Mouse (Mus musculus) heart, embryonic 13.5 days (tissue): ENCODE measurements at regions not wholly inside any gene's neighbourhood (a gene's known extent, or its start where the extent isn't known, plus 50 kb on each side); places are given as distances from the start of the nearest gene placed in this dataset.

Experiments used
- ATAC-seq: fragments of 200-750 bp; cut with Nextera tagmentation; 2 replicates; pipeline ENCODE4 v1.8.0; 2017; ENCODE audit warnings: moderate TSS enrichment; ENCODE audit not compliant: insufficient number of reproducible peaks, low FRiP score, low TSS enrichment; ENCODE audit errors: extremely low read depth
- H3K27ac ChIP-seq: fragments of 300-500 bp; sonication (generic); replicated peaks from 2 replicates; pipeline ENCODE4 v1.5.1; 2015; ENCODE audit warnings: moderate library complexity, mild to moderate bottlenecking, inconsistent platforms
- H3K27me3 ChIP-seq: fragments of 300-500 bp; sonication (generic); replicated peaks from 2 replicates; pipeline ENCODE4 v1.6.1; 2015; ENCODE audit warnings: mild to moderate bottlenecking, inconsistent platforms
- H3K36me3 ChIP-seq: fragments of 300-500 bp; sonication (generic); 2 replicates; pipeline ENCODE4 v1.6.1; 2015; ENCODE audit warnings: mild to moderate bottlenecking, inconsistent platforms
- H3K4me1 ChIP-seq: fragments of 300-500 bp; sonication (generic); 2 replicates; pipeline ENCODE4 v1.6.1; 2015; ENCODE audit warnings: inconsistent platforms
- H3K4me2 ChIP-seq: fragments of 300-500 bp; sonication (generic); 2 replicates; pipeline ENCODE4 v1.6.1; 2015; ENCODE audit warnings: inconsistent platforms, mild to moderate bottlenecking, moderate library complexity
- H3K4me3 ChIP-seq: fragments of 300-500 bp; sonication (generic); 2 replicates; pipeline ENCODE4 v1.5.1; 2015; ENCODE audit warnings: moderate library complexity, mild to moderate bottlenecking, inconsistent platforms
- H3K9ac ChIP-seq: fragments of 300-500 bp; sonication (generic); 2 replicates; pipeline ENCODE4 v1.6.1; 2015; ENCODE audit warnings: inconsistent platforms, mild to moderate bottlenecking, moderate library complexity
- H3K9me3 ChIP-seq: fragments of 300-500 bp; sonication (generic); 2 replicates; pipeline ENCODE4 v1.6.1; 2016; ENCODE audit warnings: inconsistent platforms
- WGBS: fragments of 180-500 bp; shearing (Covaris S2); methylation state at CpG from one replicate; pipeline ENCODE4 v1.1.7; 2015; ENCODE audit warnings: mixed read lengths; 5-methylcytosine and 5-hydroxymethylcytosine counted together

- Histone ChIP-seq H3K9ac (no peak overlapping the region), H3K4me2 (no peak overlapping the region), H3K4me3 (no peak overlapping the region), H3K4me1 (peaks cover 5% of the 10 kb centered on the region), H3K27ac (no peak overlapping the region), H3K9me3 (no peaks in the 10 kb centered on the region), H3K27me3 (no peaks in the 10 kb centered on the region), H3K36me3 (no peaks in the 10 kb centered on the region)
- ATAC-seq = no peak
- WGBS = 21% methylated on average over 3 of the region's 3 CpGs
Measured at GRCm38 (mm10) chr5:29870537-29870936, 134.8 kb upstream of the Gm5129 start.

DNA sequence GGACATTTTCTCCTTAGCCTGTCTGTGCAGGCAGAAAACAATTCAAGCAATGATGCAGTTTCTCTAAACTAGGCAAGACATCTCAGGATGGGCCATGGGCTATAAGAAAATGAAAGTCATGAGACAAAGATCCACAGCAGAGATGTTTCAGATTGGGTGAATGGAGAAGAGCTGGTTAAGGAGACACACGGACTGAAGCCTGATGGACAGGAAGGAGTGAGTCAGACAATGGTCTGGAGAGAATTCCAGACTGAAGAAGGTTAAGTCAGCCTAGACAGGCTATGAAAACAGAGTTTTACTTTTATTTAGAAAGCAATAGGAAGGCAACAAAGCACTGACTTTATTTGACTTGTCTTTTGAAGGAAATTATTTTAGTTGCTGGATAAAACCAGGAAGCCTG is 137.5 kb upstream of the Il6 start:
- no peak overlapping the region for H3K9ac ChIP-seq
- H3K27ac ChIP-seq = no peak overlapping the region
- H3K4me3 ChIP-seq = no peak overlapping the region
- no peaks in the 10 kb centered on the region for H3K36me3 ChIP-seq
- no peak overlapping the region for H3K4me2 ChIP-seq
- no peaks in the 10 kb centered on the region for H3K27me3 ChIP-seq
- peaks cover 3% of the 10 kb centered on the region for H3K4me1 ChIP-seq
- 35% methylated on average over 1 of the region's 1 CpGs for WGBS
- no peaks in the 10 kb centered on the region for H3K9me3 ChIP-seq
- ATAC-seq = no peak

GRCm38 (mm10) chr5:29887267-29887841 is 125.6 kb upstream of the Il6 start:
- 34% methylated on average over 4 of the region's 4 CpGs for WGBS
- peak; percentile 8; the same call in 1 of the 2 replicates for ATAC-seq
- H3K9me3 ChIP-seq = no peaks in the 10 kb centered on the region

DNA sequence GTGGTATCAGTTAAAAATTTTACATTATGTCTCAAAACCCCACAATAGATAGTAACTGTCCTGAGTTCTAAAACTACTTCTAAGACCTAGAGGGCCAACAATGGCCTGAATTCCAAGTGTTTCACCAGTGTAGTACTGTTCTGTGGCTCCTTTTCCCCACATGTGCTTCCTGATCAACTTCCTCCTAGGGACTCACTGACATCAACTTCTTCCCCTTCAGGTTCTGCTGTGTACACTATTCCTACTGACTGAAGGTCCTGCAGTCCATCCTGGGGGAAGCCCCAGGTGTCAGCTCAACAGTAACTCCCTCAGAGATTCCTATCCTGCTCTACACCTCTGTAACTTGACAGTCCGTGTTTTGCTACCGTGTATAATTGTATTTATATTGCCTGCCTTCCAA is 120.6 kb upstream of the Il6 start:
- 70% methylated on average over 2 of the region's 2 CpGs for WGBS
- Histone ChIP-seq H3K27me3 (no peaks in the 10 kb centered on the region), H3K9ac (no peak overlapping the region), H3K4me2 (no peak overlapping the region), H3K4me3 (no peak overlapping the region), H3K4me1 (peaks cover 45% of the 10 kb centered on the region), H3K9me3 (no peaks in the 10 kb centered on the region), H3K36me3 (no peaks in the 10 kb centered on the region), H3K27ac (no peak overlapping the region)
- ATAC-seq = no peak

More at GRCm38 (mm10) chr5:29887267-29887841, 125.6 kb upstream of the Il6 start:
- no peak overlapping the region for H3K4me2 ChIP-seq
- no peak overlapping the region for H3K9ac ChIP-seq
- H3K4me3 ChIP-seq = no peak overlapping the region
- peaks cover 18% of the 10 kb centered on the region for H3K4me1 ChIP-seq
- no peaks in the 10 kb centered on the region for H3K27me3 ChIP-seq
- H3K27ac ChIP-seq = peak overlapping the region; percentile 61
- H3K36me3 ChIP-seq = no peaks in the 10 kb centered on the region

- Histone ChIP-seq H3K27me3 (no peaks in the 10 kb centered on the region), H3K9ac (no peak overlapping the region), H3K27ac (no peak overlapping the region), H3K4me2 (no peak overlapping the region), H3K4me1 (peaks cover 40% of the 10 kb centered on the region), H3K4me3 (no peak overlapping the region), H3K36me3 (no peaks in the 10 kb centered on the region), H3K9me3 (no peaks in the 10 kb centered on the region)
- WGBS = 73% methylated on average over 2 of the region's 2 CpGs
- no peak for ATAC-seq
Measured at GRCm38 (mm10) chr5:29892861-29893260, 120.1 kb upstream of the Il6 start.

DNA sequence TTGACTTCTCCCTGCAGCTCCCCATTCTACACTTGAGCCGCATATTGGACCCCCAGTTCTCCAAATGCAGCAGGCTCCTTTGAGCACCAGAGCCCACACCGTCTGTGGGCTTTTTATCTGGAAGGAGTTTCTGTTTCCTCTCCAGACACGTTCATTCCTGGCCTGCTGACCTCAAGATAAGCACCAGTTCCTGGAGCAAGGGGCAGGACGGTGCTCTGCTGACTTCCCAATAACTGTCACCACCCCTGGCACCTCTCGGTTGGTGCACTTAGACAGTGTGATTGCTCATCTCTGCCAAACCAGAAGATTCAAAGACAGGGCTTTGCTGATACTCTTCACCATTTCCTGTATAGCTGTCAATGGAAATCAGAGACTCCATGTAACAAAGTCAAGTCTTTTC is 119.1 kb upstream of the Il6 start:
- H3K4me1 ChIP-seq = peaks cover 34% of the 10 kb centered on the region
- no peak overlapping the region for H3K27ac ChIP-seq
- 9% methylated on average over 5 of the region's 5 CpGs for WGBS
- H3K4me3 ChIP-seq = no peak overlapping the region
- H3K36me3 ChIP-seq = no peaks in the 10 kb centered on the region
- no peaks in the 10 kb centered on the region for H3K9me3 ChIP-seq
- H3K27me3 ChIP-seq = no peaks in the 10 kb centered on the region
- H3K9ac ChIP-seq = no peak overlapping the region
- 0 out of 2 replicates have a peak overlapping the region, but pooled peaks have one; percentile 2 for H3K4me2 ChIP-seq
- ATAC-seq = no peak

- ATAC-seq = no peak
- no peaks in the 10 kb centered on the region for H3K27me3 ChIP-seq
- no peak overlapping the region for H3K4me3 ChIP-seq
- 57% methylated on average over 9 of the region's 9 CpGs for WGBS
- no peak overlapping the region for H3K4me2 ChIP-seq
- peak overlapping the region; percentile 42; the same call in 1 of the 2 replicates for H3K9ac ChIP-seq
- H3K9me3 ChIP-seq = no peaks in the 10 kb centered on the region
- no peaks in the 10 kb centered on the region for H3K36me3 ChIP-seq
- H3K4me1 ChIP-seq = peaks cover 34% of the 10 kb centered on the region
- no peak overlapping the region for H3K27ac ChIP-seq
Measured at GRCm38 (mm10) chr5:29894606-29895595, 118.0 kb upstream of the Il6 start.

DNA sequence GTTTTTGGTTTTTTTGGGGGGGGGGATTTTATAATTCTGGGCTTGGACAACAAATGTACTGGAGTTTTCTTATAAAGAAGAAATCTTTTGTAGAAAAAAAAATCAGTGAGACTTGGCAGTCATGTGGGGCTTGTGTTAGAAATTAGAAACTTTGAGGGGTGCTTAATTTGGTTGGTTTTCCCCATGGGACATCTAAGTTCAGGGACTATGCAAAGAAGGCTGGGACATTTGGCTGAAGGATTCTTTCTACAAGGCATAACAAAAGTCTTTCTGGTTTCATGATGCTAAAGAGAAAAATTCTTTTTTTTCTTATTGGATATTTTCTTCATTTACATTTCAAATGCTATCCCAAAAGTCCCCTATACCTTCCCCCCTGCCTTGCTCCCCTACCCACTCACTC is 115.3 kb upstream of the Il6 start:
- Histone ChIP-seq H3K4me1 (peaks cover 32% of the 10 kb centered on the region), H3K36me3 (no peaks in the 10 kb centered on the region), H3K4me3 (no peak overlapping the region), H3K27me3 (0 out of 2 replicates have a peak, but pooled peaks cover 6% of the 10 kb centered on the region), H3K9me3 (no peaks in the 10 kb centered on the region), H3K27ac (no peak overlapping the region), H3K4me2 (no peak overlapping the region), H3K9ac (no peak overlapping the region)
- ATAC-seq = no peak

DNA sequence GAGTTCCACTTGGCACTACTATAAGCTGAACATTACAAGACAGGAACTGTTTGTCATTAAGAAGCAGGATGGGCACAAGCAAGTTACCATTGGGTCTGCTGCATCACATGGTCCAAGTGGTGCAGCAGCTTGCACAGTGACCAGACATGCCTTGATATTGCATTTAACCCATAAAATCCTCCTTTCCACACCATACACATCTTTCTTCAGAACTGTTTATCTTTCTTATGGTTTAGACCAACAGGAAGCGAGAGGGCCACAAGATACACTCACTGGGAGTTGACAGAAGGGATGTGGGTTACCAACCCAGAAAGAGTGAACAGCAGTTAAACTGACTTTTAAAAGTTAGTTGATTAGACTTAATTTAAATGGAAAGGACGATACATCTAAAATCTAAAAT is 111.2 kb upstream of the Il6 start:
- WGBS = 65% methylated on average over 2 of the region's 2 CpGs
- Histone ChIP-seq H3K27me3 (0 out of 2 replicates have a peak, but pooled peaks cover 6% of the 10 kb centered on the region), H3K36me3 (no peaks in the 10 kb centered on the region), H3K4me2 (no peak overlapping the region), H3K4me3 (no peak overlapping the region), H3K4me1 (no peaks in the 10 kb centered on the region), H3K9me3 (no peaks in the 10 kb centered on the region), H3K9ac (no peak overlapping the region), H3K27ac (no peak overlapping the region)
- no peak for ATAC-seq

- 61% methylated on average over 2 of the region's 2 CpGs for whole genome bisulfite sequencing
- Histone ChIP-seq H3K4me1 (no peaks in the 10 kb centered on the region), H3K9me3 (peaks cover 15% of the 10 kb centered on the region), H3K36me3 (no peaks in the 10 kb centered on the region), H3K4me2 (no peak overlapping the region), H3K4me3 (no peak overlapping the region), H3K27ac (no peak overlapping the region), H3K9ac (no peak overlapping the region), H3K27me3 (no peaks in the 10 kb centered on the region)
- no peak for ATAC-seq
Measured at GRCm38 (mm10) chr5:29920295-29920694, 92.6 kb upstream of the Il6 start.

GRCm38 (mm10) chr5:29925527-29925926 is 87.4 kb upstream of the Il6 start:
- Histone ChIP-seq H3K4me2 (no peak overlapping the region), H3K4me3 (no peak overlapping the region), H3K4me1 (no peaks in the 10 kb centered on the region), H3K36me3 (no peaks in the 10 kb centered on the region), H3K9me3 (peaks cover 4% of the 10 kb centered on the region; the same call in 1 of the 2 replicates), H3K9ac (no peak overlapping the region), H3K27me3 (no peaks in the 10 kb centered on the region), H3K27ac (no peak overlapping the region)
- WGBS = 67% methylated on average over 2 of the region's 2 CpGs
- ATAC-seq = no peak
